In genomic region chr9:82518993-82519392, GRCm38 (mm10) we compare ENCODE assay signal across 21 mouse cellular contexts.
A peak's percentile ranks its signal among the peaks of the same experiment; 100 is the strongest.
DNase-seq lines count a peak whose midpoint lies in the region; ATAC-seq lines count a peak whose summit lies in the region.
"Had no signal": no experiment of that assay in that cellular context is flagged by ENCODE, and none has a peak within 500 bp of the region (broad histone marks: within the 10 kb centered on the region; RNA-seq: fewer than 3 reads in every experiment).

No protein-coding gene starts in this region.

- H3K27ac ChIP-seq in hindbrain, embryonic 11.5 days (ENCODE audit: low read depth, low read length): no peak overlapping the region
- no peak overlapping the region for H3K27ac ChIP-seq in hindbrain, embryonic 12.5 days
- no peak overlapping the region for H3K27ac ChIP-seq in midbrain, embryonic 12.5 days (replicated peaks)
- H3K27ac ChIP-seq in midbrain, embryonic 15.5 days: no peak overlapping the region
- H3K27ac ChIP-seq in midbrain, embryonic 13.5 days: no peak overlapping the region
- H3K27ac ChIP-seq in midbrain, embryonic 16.5 days (ENCODE audit: low read length): no peak overlapping the region

- peak; percentile 20; the same call in 1 of the 2 replicates for ATAC-seq in hindbrain, embryonic 11.5 days (ENCODE audit: low FRiP score)
- ATAC-seq in hindbrain, embryonic 12.5 days (ENCODE audit: low FRiP score): no peak
- ATAC-seq in midbrain, embryonic 12.5 days (ENCODE audit: low FRiP score, low read depth): peak; percentile 71
- ATAC-seq in midbrain, embryonic 15.5 days (replicated peaks): no peak
- ATAC-seq in midbrain, embryonic 13.5 days: 0 out of 2 replicates have a peak, but pooled peaks have one; percentile 55
- ATAC-seq in midbrain, embryonic 16.5 days: no peak
- ATAC-seq: activated CD4-positive, CD25-positive, alpha-beta regulatory T cell, adult 4 months; CD4-positive, CD25-positive, alpha-beta regulatory T cell, adult 4 months; Patski had no signal

- WGBS in hindbrain, embryonic 11.5 days: 19% methylated on average over 1 of the region's 1 CpGs
- 18% methylated on average over 1 of the region's 1 CpGs for WGBS in hindbrain, embryonic 12.5 days
- WGBS in midbrain, embryonic 12.5 days: 7% methylated on average over 1 of the region's 1 CpGs
- WGBS in midbrain, embryonic 15.5 days: 16% methylated on average over 1 of the region's 1 CpGs
- WGBS in midbrain, embryonic 13.5 days: 8% methylated on average over 1 of the region's 1 CpGs
- WGBS in midbrain, embryonic 16.5 days: 8% methylated on average over 1 of the region's 1 CpGs

- H3K9me3 ChIP-seq in hindbrain, embryonic 11.5 days (ENCODE audit: control insufficient read depth, low read length): no peaks in the 10 kb centered on the region
- H3K9me3 ChIP-seq in hindbrain, embryonic 12.5 days (replicated peaks): no peaks in the 10 kb centered on the region
- H3K9me3 ChIP-seq in midbrain, embryonic 12.5 days: no peaks in the 10 kb centered on the region
- no peaks in the 10 kb centered on the region for H3K9me3 ChIP-seq in midbrain, embryonic 15.5 days
- no peaks in the 10 kb centered on the region for H3K9me3 ChIP-seq in midbrain, embryonic 13.5 days
- no peaks in the 10 kb centered on the region for H3K9me3 ChIP-seq in midbrain, embryonic 16.5 days (replicated peaks; ENCODE audit: control insufficient read depth, low read length, poor library complexity, severe bottlenecking)
- H3K9me3 ChIP-seq: G1E had no signal

- H3K27me3 ChIP-seq in hindbrain, embryonic 11.5 days (ENCODE audit: control insufficient read depth, insufficient read depth, low read length): no peaks in the 10 kb centered on the region
- no peaks in the 10 kb centered on the region for H3K27me3 ChIP-seq in hindbrain, embryonic 12.5 days
- H3K27me3 ChIP-seq in midbrain, embryonic 12.5 days: no peaks in the 10 kb centered on the region
- H3K27me3 ChIP-seq in midbrain, embryonic 15.5 days (replicated peaks): no peaks in the 10 kb centered on the region
- H3K27me3 ChIP-seq in midbrain, embryonic 13.5 days: no peaks in the 10 kb centered on the region
- no peaks in the 10 kb centered on the region for H3K27me3 ChIP-seq in midbrain, embryonic 16.5 days (ENCODE audit: control insufficient read depth, insufficient read depth, low read depth, low read length)
- H3K27me3 ChIP-seq: CH12.LX, Patski had no signal

- no peak overlapping the region for H3K4me3 ChIP-seq in hindbrain, embryonic 11.5 days (ENCODE audit: low read depth, low read length)
- H3K4me3 ChIP-seq in hindbrain, embryonic 12.5 days: no peak overlapping the region
- H3K4me3 ChIP-seq in midbrain, embryonic 12.5 days: no peak overlapping the region
- H3K4me3 ChIP-seq in midbrain, embryonic 15.5 days: no peak overlapping the region
- H3K4me3 ChIP-seq in midbrain, embryonic 13.5 days (replicated peaks): no peak overlapping the region
- no peak overlapping the region for H3K4me3 ChIP-seq in midbrain, embryonic 16.5 days (ENCODE audit: low read depth, low read length)

- H3K4me2 ChIP-seq in hindbrain, embryonic 11.5 days (replicated peaks; ENCODE audit: low read depth, low read length): no peak overlapping the region
- H3K4me2 ChIP-seq in hindbrain, embryonic 12.5 days (replicated peaks): no peak overlapping the region
- no peak overlapping the region for H3K4me2 ChIP-seq in midbrain, embryonic 12.5 days (replicated peaks)
- H3K4me2 ChIP-seq in midbrain, embryonic 15.5 days: no peak overlapping the region
- no peak overlapping the region for H3K4me2 ChIP-seq in midbrain, embryonic 13.5 days (replicated peaks)
- H3K4me2 ChIP-seq in midbrain, embryonic 16.5 days (ENCODE audit: low read length): no peak overlapping the region

- H3K9ac ChIP-seq in hindbrain, embryonic 11.5 days (ENCODE audit: low read depth, low read length): no peak overlapping the region
- H3K9ac ChIP-seq in hindbrain, embryonic 12.5 days: no peak overlapping the region
- H3K9ac ChIP-seq in midbrain, embryonic 12.5 days (replicated peaks): no peak overlapping the region
- no peak overlapping the region for H3K9ac ChIP-seq in midbrain, embryonic 15.5 days
- H3K9ac ChIP-seq in midbrain, embryonic 13.5 days (replicated peaks): no peak overlapping the region
- no peak overlapping the region for H3K9ac ChIP-seq in midbrain, embryonic 16.5 days (ENCODE audit: low read depth, low read length)

- no peak for DNase-seq in hindbrain, embryonic 11.5 days (ENCODE audit: low spot score)
- DNase-seq: adrenal gland, adult 2 months; adrenal gland, adult 8-10 months; adrenal gland, postnatal 10 days; adrenal gland, postnatal 14 days; adrenal gland, postnatal 25 days; adrenal gland, postnatal 36 days; B cell, adult 2 months; cerebellum, adult 11 months; cerebellum, adult 11-12 months; cerebellum, adult 18-20 months had no signal

- H3K4me1 ChIP-seq in hindbrain, embryonic 11.5 days (replicated peaks; ENCODE audit: control insufficient read depth, insufficient read depth, low read length): no peaks in the 10 kb centered on the region
- H3K4me1 ChIP-seq in hindbrain, embryonic 12.5 days: no peaks in the 10 kb centered on the region
- no peaks in the 10 kb centered on the region for H3K4me1 ChIP-seq in midbrain, embryonic 12.5 days
- no peaks in the 10 kb centered on the region for H3K4me1 ChIP-seq in midbrain, embryonic 15.5 days
- H3K4me1 ChIP-seq in midbrain, embryonic 13.5 days (replicated peaks): no peaks in the 10 kb centered on the region
- H3K4me1 ChIP-seq in midbrain, embryonic 16.5 days (ENCODE audit: control insufficient read depth, insufficient read depth, low read length): no peaks in the 10 kb centered on the region

- no peaks in the 10 kb centered on the region for H3K36me3 ChIP-seq in hindbrain, embryonic 11.5 days (ENCODE audit: control insufficient read depth, insufficient read depth, low read length)
- H3K36me3 ChIP-seq in hindbrain, embryonic 12.5 days: no peaks in the 10 kb centered on the region
- no peaks in the 10 kb centered on the region for H3K36me3 ChIP-seq in midbrain, embryonic 12.5 days
- H3K36me3 ChIP-seq in midbrain, embryonic 15.5 days (replicated peaks): no peaks in the 10 kb centered on the region
- H3K36me3 ChIP-seq in midbrain, embryonic 13.5 days: no peaks in the 10 kb centered on the region
- H3K36me3 ChIP-seq in midbrain, embryonic 16.5 days (ENCODE audit: control insufficient read depth, insufficient read depth, low read length): no peaks in the 10 kb centered on the region
- H3K36me3 ChIP-seq: G1E had no signal

Comparison
In these comparisons a context has a peak if more than half of its experiments do, and no peak if none do; other contexts are left out.
1. ATAC-seq: peak in hindbrain, embryonic 11.5 days (single experiment), midbrain, embryonic 12.5 days (single experiment) and midbrain, embryonic 13.5 days (single experiment); none in hindbrain, embryonic 12.5 days (single experiment), midbrain, embryonic 15.5 days (single experiment) and midbrain, embryonic 16.5 days (single experiment).